Mouse (Mus musculus) intestine, embryonic 16.5 days (tissue): ENCODE measurements at regions not wholly inside any gene's neighbourhood (a gene's known extent, or its start where the extent isn't known, plus 50 kb on each side); places are given as distances from the start of the nearest gene placed in this dataset.
"Not testable (repeated sequence)": the region's sequence is repeated elsewhere in the genome, so short reads cannot be mapped to it uniquely, and the experiment has no call there.

Source experiments
- ATAC-seq: fragments of 200-750 bp; cut with Nextera tagmentation; 2 replicates; pipeline ENCODE4 v1.8.0; 2017; ENCODE audit warnings: moderate TSS enrichment, moderate library complexity
- H3K27ac ChIP-seq: fragments of 300-500 bp; sonication (generic); 2 replicates; pipeline ENCODE4 v1.5.1; 2014; ENCODE audit warnings: mild to moderate bottlenecking, low read length
- H3K27me3 ChIP-seq: fragments of 300-500 bp; sonication (generic); replicated peaks from 2 replicates; pipeline ENCODE4 v1.6.1; 2014; ENCODE audit warnings: low read length, control low read depth, mixed read lengths; ENCODE audit not compliant: control insufficient read depth, insufficient read depth
- H3K36me3 ChIP-seq: fragments of 300-500 bp; sonication (generic); 2 replicates; pipeline ENCODE4 v1.6.1; 2014; ENCODE audit warnings: low read length, control low read depth; ENCODE audit not compliant: control insufficient read depth, insufficient read depth
- H3K4me1 ChIP-seq: fragments of 300-500 bp; sonication (generic); 2 replicates; pipeline ENCODE4 v1.6.1; 2014; ENCODE audit warnings: low read length, control low read depth, mixed read lengths; ENCODE audit not compliant: control insufficient read depth, insufficient read depth
- H3K4me2 ChIP-seq: fragments of 300-500 bp; sonication (generic); 2 replicates; pipeline ENCODE4 v1.6.1; 2014; ENCODE audit warnings: low read depth, low read length, control low read depth
- H3K4me3 ChIP-seq: fragments of 300-500 bp; sonication (generic); 2 replicates; pipeline ENCODE4 v1.5.1; 2014; ENCODE audit warnings: mild to moderate bottlenecking, low read length
- H3K9ac ChIP-seq: fragments of 300-500 bp; sonication (generic); 2 replicates; pipeline ENCODE4 v1.6.1; 2014; ENCODE audit warnings: low read depth, low read length
- H3K9me3 ChIP-seq: fragments of 300-500 bp; sonication (generic); 2 replicates; pipeline ENCODE4 v1.6.1; 2016; ENCODE audit warnings: low read length, control low read depth; ENCODE audit not compliant: control insufficient read depth
- WGBS: fragments of 180-500 bp; shearing (Covaris S2); extraction: QIAGEN DNeasy Blood & Tissue Kit; methylation state at CpG from one replicate; pipeline ENCODE4 v1.1.7; 2014; 5-methylcytosine and 5-hydroxymethylcytosine counted together

DNA sequence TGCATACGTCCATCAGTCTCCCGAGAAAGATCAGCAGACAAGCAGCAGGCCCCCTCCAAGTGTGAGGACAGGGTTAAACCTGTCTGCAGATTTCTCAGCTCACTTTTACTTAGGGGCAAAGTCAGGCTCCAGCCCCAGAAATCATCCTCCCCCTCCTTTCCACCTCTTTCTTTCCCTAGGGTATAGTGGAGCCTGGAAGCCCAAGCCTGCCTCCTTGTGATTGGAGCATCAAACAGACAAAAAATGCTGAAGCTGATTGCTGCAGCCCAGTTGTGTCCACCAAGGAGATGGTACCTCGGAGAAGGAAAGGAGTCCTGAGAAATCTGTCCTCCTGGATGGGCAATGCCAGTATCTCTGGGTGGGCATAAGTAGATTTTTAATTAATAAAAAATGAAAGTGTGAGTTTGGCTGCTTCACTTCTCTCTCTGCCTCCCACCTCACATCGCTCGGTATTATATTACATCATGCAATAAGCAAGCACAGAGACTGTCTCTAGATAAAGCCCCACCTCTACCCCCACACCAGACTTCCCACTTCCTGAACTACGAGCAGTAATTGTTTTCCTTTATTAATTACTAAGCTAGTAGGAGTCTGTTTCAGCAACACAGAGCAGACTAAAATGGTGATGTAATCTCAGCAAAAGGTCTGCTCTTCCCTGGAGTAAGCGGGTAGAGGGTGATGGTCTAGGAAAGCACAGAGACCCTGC is 105.2 kb upstream of the Fhl2 start:
- peaks cover 6% of the 10 kb centered on the region; the same call in 1 of the 2 replicates for H3K4me1 ChIP-seq
- no peaks in the 10 kb centered on the region for H3K9me3 ChIP-seq
- no peak overlapping the region for H3K4me2 ChIP-seq
- no peak overlapping the region for H3K4me3 ChIP-seq
- no peaks in the 10 kb centered on the region for H3K36me3 ChIP-seq
- H3K27ac ChIP-seq: no peak overlapping the region
- WGBS: 61% methylated on average over 7 of the region's 7 CpGs
- no peak for ATAC-seq
- no peak overlapping the region for H3K9ac ChIP-seq
- H3K27me3 ChIP-seq: no peaks in the 10 kb centered on the region

DNA sequence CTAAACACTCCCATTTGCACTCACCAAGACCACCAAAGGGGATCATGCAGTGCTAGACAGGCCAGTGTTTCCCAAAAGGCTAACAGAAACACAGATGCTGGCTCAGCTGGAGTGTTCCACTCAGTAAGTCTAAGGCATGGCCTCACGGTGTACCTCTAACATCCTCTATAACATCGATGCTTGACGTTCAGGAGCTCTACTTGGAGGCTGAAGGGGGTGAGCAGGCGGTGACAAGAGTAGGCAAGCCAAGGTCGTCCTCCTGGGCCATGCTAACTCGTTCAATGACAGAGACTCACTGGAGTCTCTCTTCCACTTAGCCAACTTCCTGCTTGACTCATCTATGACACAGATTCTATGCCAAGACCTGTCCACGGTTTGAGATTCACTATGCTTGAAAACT is 105.9 kb upstream of the Fhl2 start:
- Histone ChIP-seq H3K4me1 (peaks cover 6% of the 10 kb centered on the region; the same call in 1 of the 2 replicates), H3K9me3 (no peaks in the 10 kb centered on the region), H3K4me3 (no peak overlapping the region), H3K27me3 (no peaks in the 10 kb centered on the region), H3K27ac (no peak overlapping the region), H3K36me3 (no peaks in the 10 kb centered on the region), H3K4me2 (no peak overlapping the region), H3K9ac (no peak overlapping the region)
- WGBS: 77% methylated on average over 7 of the region's 7 CpGs
- ATAC-seq: no peak

DNA sequence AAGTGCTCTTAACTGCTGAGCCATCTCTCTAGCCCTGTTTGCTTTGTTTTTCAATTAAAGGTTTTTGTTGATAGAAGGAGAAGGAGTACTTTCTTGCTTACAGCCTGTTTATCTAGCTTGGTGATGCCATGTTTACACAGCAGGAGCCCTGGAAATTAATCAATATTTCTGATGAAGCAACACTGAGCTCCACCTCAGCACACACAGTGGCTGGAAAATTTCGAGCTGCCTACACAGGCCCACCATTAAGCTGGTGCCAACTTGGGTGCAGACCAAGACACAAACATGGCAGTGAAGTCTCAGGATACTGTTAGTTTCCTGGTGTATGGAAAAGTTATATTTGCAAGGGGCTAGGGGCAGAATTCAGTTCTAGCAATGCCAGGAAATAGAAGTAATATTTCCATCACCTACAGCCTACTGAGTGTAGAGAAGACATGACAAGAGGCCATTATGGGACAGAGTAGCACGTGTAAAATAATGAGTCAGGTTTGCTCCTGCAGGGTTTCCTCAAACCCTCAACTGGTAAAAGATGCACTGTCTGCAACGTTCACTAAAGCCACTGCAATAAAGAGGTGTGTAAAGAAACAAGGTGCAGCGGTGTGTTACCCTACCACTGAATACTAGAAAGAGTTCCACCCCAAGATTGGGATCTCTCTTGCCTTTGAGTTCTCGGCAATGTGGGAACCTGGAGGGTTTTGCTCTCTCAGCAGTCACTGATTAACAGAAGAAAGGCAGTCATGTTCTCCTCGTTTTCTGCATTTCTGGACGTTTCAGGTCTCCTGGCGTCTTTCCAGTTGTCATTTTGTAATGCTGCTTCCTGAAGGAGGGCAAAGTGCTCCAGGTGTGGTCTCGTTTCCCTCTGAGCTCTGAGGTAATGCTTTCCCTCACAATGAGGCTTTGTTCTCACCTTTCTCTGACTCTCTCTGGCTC is 108.8 kb upstream of the Fhl2 start:
- peaks cover 6% of the 10 kb centered on the region; the same call in 1 of the 2 replicates for H3K4me1 ChIP-seq
- peak overlapping the region; percentile 90 for H3K27ac ChIP-seq
- no peaks in the 10 kb centered on the region for H3K9me3 ChIP-seq
- no peaks in the 10 kb centered on the region for H3K27me3 ChIP-seq
- no peak overlapping the region for H3K4me3 ChIP-seq
- 36% methylated on average over 9 of the region's 9 CpGs for WGBS
- H3K4me2 ChIP-seq: peak overlapping the region; percentile 19; the same call in 1 of the 2 replicates
- no peak overlapping the region for H3K9ac ChIP-seq
- H3K36me3 ChIP-seq: no peaks in the 10 kb centered on the region
- peak; percentile 94 for ATAC-seq

DNA sequence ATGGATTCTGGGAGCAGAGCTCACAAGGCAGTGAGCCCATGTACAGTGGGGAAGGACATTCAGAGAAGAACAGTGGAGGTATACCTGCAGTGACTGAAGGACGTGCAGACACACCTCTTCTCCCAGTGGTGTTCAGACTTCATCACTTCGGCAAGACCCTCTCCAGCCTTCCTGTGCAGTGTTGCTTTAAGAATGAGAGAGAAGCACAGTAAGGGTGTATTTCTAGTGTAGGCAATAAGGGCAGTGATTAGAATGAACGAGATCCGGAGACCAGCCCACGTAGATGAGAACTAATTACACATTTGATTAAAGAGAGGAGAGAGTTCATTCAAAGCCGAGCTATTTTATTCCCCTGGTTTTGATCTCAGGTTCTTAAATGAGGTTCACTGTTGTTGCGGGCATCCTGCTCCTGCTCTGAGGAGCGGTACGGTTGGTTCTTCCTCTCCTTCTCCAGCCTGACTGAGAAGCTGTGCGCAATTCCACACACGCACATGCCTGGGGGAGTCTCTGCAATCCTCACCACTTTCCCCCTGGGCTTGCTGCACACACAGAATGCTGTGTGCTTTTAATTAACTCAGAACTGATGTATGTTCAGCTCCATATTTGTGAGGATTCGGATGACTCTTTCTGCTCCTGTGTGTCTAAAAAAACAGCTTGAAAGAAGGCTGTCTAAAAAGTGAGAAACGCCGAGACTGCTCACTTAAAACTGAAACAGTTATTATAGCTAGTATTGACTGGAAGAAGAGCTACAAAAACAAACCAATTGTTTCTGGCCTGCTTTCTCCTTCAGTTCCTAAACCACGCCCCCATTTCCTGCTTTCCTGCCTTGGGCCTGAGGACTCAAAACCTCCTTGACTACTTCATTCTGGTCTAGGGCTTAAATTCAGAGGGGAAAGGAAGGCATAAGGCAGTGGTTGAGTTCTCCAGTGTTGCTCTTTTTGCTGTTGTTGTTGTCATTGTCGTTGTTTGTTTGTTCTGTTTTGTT is 114.2 kb upstream of the Fhl2 start:
- no peaks in the 10 kb centered on the region for H3K9me3 ChIP-seq
- no peak overlapping the region for H3K4me2 ChIP-seq
- peak overlapping the region; percentile 25; the same call in 1 of the 2 replicates for H3K27ac ChIP-seq

DNA sequence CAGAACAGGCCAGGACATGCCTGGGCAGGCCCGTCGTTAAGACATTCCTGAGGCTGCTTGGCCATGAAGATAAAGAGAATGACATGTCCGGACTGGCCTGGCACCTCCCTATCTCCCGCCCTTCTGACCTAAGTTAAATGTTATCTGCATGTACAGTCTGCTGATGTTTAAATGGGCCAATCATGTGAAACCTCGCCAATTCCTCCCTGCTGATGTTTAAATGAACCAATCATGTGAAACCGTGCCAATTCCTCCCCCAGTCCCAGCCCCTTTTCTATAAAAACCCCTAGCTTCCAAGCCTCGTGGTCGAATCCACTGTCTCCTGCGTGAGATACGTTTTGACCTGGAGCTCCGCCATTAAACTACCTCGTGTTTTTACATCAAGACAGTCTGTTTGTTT is 119.5 kb upstream of the Fhl2 start:
- ATAC-seq, H3K4me2 ChIP-seq, H3K27me3 ChIP-seq, H3K27ac ChIP-seq, H3K4me3 ChIP-seq, H3K4me1 ChIP-seq, H3K9me3 ChIP-seq, H3K9ac ChIP-seq, H3K36me3 ChIP-seq: not testable (repeated sequence)
- 79% methylated on average over 12 of the region's 12 CpGs for WGBS

More for the DNA sequence above, 114.2 kb upstream of the Fhl2 start:
- 64% methylated on average over 16 of the region's 16 CpGs for WGBS
- H3K36me3 ChIP-seq: no peaks in the 10 kb centered on the region
- H3K4me3 ChIP-seq: no peak overlapping the region
- no peak for ATAC-seq
- H3K4me1 ChIP-seq: peaks cover 3% of the 10 kb centered on the region; the same call in 1 of the 2 replicates
- H3K9ac ChIP-seq: 0 out of 2 replicates have a peak overlapping the region, but pooled peaks have one; percentile 2
- no peaks in the 10 kb centered on the region for H3K27me3 ChIP-seq

DNA sequence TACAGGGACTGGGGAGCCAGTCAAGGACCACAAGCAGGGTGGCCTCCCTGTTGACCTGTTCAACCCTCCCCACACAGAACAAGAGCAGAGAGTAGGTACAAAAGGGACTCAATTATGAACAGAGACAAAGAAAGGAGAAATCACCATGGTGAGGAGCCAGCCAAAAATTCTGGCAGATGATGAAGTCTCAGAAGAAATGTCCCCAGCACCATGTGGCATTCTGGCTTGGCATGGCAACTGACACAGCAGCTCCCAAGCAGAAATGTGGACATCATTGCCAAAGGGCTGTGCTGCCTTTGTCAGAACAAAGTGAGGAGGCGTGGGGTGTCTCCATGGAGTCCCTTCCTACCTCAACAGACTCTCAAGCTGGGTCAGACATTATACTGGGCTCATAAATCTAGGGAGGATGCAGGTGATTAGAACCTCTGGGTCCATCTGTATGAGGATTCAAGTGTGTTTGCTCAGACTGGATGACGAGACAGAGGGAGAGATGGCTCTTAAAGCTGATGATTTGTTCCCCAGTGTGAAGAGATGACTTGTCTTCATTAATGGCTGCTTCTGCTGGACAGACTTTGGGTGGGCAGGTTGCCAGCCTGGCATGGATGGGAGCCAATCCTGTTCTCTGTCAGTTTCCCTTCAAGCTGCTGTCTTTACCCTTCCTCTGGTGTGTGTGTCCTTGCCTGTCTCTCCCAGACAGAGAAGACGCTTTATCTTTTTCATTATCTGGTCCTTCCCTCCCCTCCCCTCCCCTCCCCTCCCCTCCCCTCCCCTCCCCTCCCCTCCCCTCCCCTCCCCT is 120.5 kb upstream of the Fhl2 start:
- Histone ChIP-seq H3K27me3 (no peaks in the 10 kb centered on the region), H3K4me2 (no peak overlapping the region), H3K9me3 (no peaks in the 10 kb centered on the region), H3K36me3 (no peaks in the 10 kb centered on the region), H3K9ac (no peak overlapping the region), H3K27ac (no peak overlapping the region), H3K4me1 (no peaks in the 10 kb centered on the region), H3K4me3 (no peak overlapping the region)
- 74% methylated on average over 3 of the region's 3 CpGs for WGBS
- ATAC-seq: no peak

DNA sequence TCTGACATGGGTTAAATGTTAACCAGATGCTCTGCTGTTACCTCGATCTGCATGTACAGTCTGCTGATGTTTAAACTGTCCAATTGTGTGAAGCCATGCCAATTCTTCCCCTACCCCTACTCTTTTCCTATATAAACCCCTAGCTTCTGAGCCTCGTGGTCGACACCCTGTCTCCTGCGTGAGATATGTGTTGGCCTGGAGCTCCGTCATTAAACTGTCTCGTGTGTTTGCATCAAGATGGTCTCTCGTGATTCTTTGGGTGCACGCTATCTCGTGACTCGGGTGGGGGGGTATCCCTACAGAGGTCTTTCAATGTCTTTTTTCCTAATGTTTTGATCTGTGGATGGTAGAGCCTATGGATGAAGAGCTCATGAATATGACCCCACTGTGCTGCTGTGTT is 110.9 kb upstream of the Nck2 start:
- not testable (repeated sequence) for H3K4me1 ChIP-seq, H3K4me3 ChIP-seq, H3K9me3 ChIP-seq, H3K4me2 ChIP-seq, H3K27me3 ChIP-seq, H3K36me3 ChIP-seq, H3K27ac ChIP-seq, ATAC-seq, H3K9ac ChIP-seq
- 93% methylated on average over 10 of the region's 10 CpGs for WGBS

DNA sequence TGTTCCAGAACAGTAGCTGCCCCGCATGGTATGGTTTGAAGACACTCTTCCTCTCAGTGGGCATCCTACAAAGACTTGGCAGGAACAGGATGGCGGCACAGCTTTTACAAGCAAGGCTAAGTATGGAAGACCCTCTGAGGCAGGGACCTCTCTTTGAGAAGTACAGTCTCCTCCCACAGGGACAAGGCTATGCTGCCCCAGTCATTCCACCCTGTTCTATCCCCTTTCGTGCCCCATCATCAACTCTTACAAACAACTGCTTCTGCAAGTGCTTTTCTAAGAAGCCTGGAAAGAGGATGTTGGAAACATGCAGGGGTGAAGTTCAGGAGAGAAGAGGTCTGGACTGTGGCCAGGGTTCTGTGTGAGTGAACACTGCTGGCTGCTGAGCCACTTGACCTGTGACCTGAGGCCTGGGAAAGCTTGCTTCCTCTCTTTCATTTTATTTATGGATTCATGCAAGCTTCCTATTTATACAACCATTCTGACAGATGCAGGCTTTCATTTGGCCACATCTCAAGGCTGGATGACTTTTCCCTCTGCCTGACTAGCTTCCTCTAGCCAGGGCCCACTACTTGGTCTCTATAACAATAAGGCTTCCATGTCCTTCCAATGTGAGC is 107.1 kb upstream of the Nck2 start:
- ATAC-seq: peak; percentile 83
- Histone ChIP-seq H3K27me3 (no peaks in the 10 kb centered on the region), H3K36me3 (0 out of 2 replicates have a peak, but pooled peaks cover 2% of the 10 kb centered on the region), H3K4me3 (no peak overlapping the region), H3K4me1 (peaks cover 7% of the 10 kb centered on the region; the same call in 1 of the 2 replicates), H3K27ac (peak overlapping the region; percentile 63), H3K9ac (no peak overlapping the region), H3K9me3 (peaks cover 5% of the 10 kb centered on the region; the same call in 1 of the 2 replicates), H3K4me2 (no peak overlapping the region)
- WGBS: 55% methylated on average over 3 of the region's 3 CpGs
